Mouse (Mus musculus) erythroblast, embryonic 14.5 days (primary cell): ENCODE data around the gene D17H6S53E. TPM values are rescaled to one million over a fixed set of nuclear protein-coding genes. Genes with fewer than 3 reads are reported as not detected.

ENCODE experiments used
- H3K27me3 ChIP-seq: 2 replicates; pipeline ENCODE4 v1.6.1; 2012; ENCODE audit warnings: inconsistent platforms; ENCODE audit not compliant: control insufficient read depth
- H3K36me3 ChIP-seq: 2 replicates; pipeline ENCODE4 v1.6.1; 2012; ENCODE audit warnings: mild to moderate bottlenecking, inconsistent platforms; ENCODE audit not compliant: control insufficient read depth
- H3K4me1 ChIP-seq: 2 replicates; pipeline ENCODE4 v1.6.1; 2012; ENCODE audit warnings: inconsistent platforms; ENCODE audit not compliant: control insufficient read depth
- H3K4me3 ChIP-seq: replicated peaks from 2 replicates; pipeline ENCODE3; 2012; ENCODE audit warnings: moderate library complexity, mild to moderate bottlenecking, inconsistent platforms
- H3K9me3 ChIP-seq: 2 replicates; pipeline ENCODE4 v1.6.1; 2012; ENCODE audit warnings: low read length, inconsistent platforms, mixed read lengths; ENCODE audit not compliant: control insufficient read depth
- GATA1 ChIP-seq: IDR thresholded peaks from 2 replicates; pipeline ENCODE4 v1.6.1; 2012; ENCODE audit warnings: low read length, inconsistent platforms, mixed read lengths
- TAL1 ChIP-seq: IDR thresholded peaks from 3 replicates; pipeline ENCODE4 v1.6.1; 2012; ENCODE audit warnings: low read length, inconsistent platforms, mixed read lengths
- polyA plus RNA-seq: library from polyadenylated mRNA; stranded (reverse); fragments of >175 nt; gene quantifications from 2 replicates; pipeline ENCODE4 v1.2.3, GENCODE M21; 2012

D17H6S53E gene
- polyA plus RNA-seq, 1 experiment: 0.48 TPM

DNA sequence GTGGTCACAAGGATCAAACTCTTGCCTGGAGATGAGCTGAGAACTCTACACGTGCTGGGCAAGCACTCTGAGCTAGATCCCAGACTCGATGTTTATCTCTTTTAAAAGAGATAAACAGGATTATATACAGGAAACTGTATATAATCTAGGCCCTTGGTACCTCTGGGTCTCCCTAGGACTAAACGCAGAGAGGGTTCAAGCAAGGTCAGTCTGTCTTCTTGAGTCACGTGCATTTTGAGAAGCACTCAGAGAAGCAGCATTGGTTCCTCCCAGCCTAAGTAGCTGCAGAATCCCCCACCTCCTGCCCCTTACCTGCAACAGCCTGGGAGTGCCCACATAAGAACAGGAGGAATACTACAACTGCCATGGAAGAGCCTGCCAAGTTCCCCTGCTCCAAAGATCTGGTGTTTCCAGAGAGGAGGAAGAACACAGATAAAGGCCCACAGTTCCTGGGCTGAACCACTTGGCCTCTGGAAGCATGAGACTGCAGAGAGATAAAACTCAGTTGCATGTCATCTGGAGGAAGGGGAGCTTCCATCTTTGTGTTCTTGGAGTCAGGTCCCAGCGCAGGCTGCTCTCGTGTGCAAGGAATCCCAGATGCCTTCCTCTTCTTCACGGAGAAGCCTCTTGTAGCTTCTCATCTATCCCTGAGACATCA, 40.8 kb upstream of the D17H6S53E start, which contains the start of gene Ly6g6f:
Gene Ly6g6f (minus strand): TSS at position 403 of the 658 bp plus-strand sequence.
- H3K4me3 ChIP-seq: no peak within 1 kb of the TSS

DNA sequence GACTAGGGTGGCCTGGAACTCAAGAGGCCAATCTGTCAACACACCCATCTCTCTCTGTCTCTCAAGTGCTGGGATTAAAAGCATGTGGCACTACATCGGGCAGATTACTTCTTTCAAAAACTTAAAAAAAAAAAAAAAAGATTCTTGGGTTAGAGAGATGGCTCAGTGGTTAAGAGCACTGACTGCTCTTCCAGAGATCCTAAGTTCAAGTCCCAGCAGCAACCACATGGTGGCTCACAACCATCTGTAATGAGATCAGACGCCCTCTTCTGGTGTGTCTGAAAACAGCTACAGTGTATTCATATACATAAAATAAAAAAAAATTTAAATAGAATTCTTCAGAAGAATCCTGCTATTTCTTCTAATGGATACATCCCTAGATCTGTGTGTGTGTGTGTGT, 38.0 kb upstream of the D17H6S53E start:
- Histone ChIP-seq H3K27me3 (no peaks in the 10 kb centered on the region), H3K4me1 (peaks cover 48% of the 10 kb centered on the region), H3K36me3 (peaks cover 31% of the 10 kb centered on the region), H3K4me3 (no peak overlapping the region), H3K9me3 (no peaks in the 10 kb centered on the region)
- no peak for TF ChIP-seq TAL1
- no peak for TF ChIP-seq GATA1

More for the DNA sequence above, 40.8 kb upstream of the D17H6S53E start, which contains the start of gene Ly6g6f:
- TF ChIP-seq GATA1 (no peak), TAL1 (no peak)
- Histone ChIP-seq H3K36me3 (peaks cover 3% of the 10 kb centered on the region), H3K4me1 (peaks cover 38% of the 10 kb centered on the region), H3K9me3 (no peaks in the 10 kb centered on the region), H3K27me3 (no peaks in the 10 kb centered on the region)

DNA sequence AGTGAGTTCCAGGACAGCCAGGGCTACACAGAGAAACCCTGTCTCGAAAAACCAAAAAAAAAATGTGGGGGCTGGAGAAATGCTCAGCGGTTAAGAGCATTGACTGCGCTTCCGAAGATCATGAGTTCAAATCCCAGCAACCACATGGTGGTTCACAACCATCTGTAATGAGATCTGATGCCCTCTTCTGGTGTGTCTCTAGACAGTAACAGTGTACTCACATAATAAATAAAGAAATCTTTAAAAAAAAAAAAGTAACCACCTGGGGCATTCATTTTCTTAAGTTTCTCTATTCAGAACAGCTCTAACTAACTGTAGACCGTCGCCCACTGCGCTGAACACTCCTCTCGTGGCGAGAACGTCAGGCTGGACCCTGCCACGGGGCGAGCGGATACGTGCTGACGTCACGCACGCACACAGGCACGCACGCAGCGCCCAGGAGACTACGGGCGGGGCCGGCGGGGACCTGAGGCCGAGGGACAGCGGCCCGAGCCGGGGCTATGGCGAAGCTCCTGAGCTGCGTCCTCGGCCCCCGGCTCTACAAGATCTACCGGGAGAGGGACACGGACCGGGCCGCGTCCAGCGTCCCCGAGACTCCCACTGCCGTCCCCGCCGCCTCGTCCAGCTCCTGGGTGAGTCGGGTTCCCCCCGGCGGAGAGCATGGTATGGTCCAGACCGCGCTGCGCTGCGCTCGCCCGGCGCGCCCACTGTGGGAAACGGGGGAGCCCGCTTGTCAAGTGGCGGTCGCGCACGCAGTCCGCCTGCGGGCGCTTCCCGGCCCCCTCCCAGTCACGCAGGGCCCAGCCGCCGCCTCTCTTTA, 37.1 kb upstream of the D17H6S53E start, which contains the start of gene Abhd16a:
Gene Abhd16a (plus strand): TSS at position 439 of the 820 bp plus-strand sequence.
- Histone ChIP-seq H3K9me3 (no peaks in the 10 kb centered on the region), H3K4me3 (peak within 1 kb of the TSS; percentile 89), H3K36me3 (peaks cover 39% of the 10 kb centered on the region), H3K4me1 (peaks cover 44% of the 10 kb centered on the region), H3K27me3 (no peaks in the 10 kb centered on the region)
- TF ChIP-seq TAL1: no peak

DNA sequence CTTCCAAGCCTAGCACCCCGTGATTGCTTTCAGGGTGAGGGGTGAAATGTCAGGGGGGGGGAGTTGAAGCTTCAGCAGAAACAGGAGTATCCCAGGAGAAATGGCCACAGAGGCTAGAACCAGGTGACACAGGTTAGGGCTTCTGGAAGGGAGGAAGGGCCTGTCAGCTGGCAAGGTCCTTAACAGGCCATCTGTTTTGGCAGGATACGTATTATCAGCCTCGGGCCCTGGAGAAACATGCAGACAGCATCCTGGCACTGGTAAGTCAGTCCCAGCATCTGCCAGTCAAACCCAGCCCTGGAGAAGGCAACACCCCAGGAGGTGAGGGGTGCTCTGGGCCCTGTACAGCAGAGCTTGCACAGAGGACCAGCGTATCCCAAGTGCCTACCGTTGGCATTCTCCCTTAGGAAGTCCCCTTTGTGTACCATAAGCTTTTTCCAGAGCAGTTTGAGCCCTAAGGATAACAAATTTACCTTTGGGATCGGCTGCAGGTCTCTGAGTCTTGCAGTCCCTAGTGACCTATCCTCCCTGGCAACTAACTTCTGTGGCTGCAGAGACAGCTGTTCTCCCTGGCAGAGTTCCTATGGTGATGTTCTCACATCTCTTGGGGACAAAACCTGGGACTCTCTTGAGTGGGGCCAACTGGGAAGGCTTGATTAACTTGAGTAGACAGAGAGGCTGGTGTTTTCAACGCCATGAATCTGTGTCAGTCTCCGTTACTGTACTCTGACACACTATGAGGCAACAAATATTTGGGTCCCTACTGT, 35.8 kb upstream of the D17H6S53E start:
- no peaks in the 10 kb centered on the region for H3K9me3 ChIP-seq
- H3K27me3 ChIP-seq: no peaks in the 10 kb centered on the region
- H3K4me1 ChIP-seq: peaks cover 38% of the 10 kb centered on the region
- peaks cover 52% of the 10 kb centered on the region for H3K36me3 ChIP-seq
- peak; percentile 59 for TF ChIP-seq GATA1
- TF ChIP-seq TAL1: peak; percentile 61
- H3K4me3 ChIP-seq: peak overlapping the region; percentile 89

DNA sequence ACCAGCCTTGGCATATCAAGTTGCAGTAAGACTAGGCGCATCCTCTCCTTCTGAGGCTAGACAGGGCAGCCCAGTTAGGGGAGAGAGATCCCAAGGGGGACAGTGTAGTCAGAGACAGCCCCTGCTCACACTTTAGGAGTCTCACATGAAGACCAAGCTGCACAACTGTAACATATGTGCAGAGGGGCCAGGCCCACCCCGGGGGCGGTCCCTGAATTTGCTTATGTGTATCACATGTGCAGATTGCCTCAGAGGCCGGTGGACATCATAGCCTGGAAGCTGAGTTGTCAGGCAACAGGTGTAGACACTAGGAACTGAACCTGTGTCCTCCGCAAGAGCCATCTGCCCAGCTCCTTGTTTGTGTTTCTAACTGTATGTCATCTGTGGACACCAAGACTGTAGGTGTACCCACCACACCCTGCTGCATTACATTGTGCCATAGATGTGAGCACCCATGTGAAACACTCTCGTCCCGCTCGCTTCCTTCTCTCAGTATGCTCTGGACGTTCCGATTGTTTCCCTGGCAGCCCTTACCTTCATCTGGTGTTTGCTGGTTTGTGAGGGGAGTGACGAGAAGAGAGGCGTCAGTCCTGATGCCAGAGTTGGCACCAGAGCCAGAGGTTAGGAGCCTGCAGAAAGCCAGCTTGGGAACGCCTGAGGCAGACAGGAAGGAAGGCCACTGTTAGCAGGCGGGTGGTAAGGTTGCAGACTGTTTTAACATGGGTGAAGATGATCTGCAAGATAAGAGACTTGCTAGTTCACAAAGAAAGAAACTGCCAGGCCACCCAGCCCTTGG, 33.6 kb upstream of the D17H6S53E start:
- Histone ChIP-seq H3K9me3 (no peaks in the 10 kb centered on the region), H3K4me3 (no peak overlapping the region), H3K27me3 (no peaks in the 10 kb centered on the region), H3K36me3 (peaks cover 75% of the 10 kb centered on the region), H3K4me1 (peaks cover 49% of the 10 kb centered on the region)
- TF ChIP-seq GATA1 (no peak), TAL1 (no peak)

DNA sequence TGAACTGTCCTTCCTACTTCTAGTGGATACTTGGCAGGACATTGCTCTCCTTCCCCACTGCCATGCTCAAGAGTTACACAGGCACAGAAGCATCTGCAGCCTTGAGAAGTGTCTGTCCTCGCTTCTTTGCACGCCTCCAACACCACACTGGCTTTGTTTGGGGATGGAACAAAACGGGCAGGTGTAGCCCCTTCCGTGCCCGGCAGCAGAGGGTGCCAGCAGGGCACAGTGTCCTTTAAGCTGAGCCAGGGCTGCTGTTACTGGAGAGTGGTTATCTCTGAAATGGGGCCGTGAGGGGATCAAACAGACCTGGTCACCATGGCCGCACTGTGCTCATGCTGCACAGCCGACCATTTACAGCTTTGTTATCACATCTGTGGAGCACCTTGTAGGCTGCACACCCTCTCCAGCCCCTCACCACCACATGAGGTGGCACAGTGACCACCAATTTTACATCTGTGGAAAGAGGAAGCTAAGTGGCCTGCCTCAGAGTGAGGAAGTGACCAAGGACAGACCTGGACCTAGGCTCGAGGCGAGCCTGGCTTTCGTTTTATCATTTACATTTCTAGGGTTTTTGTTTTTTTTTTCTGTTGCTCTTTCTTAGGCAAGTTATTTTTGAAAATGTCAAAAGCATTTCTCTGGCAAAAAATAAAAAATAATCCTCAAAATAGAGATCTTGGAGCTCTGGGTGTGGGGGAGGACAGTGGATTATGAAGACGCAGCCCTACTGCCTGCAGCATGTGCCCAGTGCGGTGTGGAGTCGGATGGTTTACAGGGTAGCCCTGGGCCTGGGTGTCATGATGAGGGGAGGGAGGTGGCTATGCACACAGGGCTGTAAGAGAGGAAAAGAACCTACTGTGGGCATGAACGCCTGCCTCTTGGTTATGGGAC, 31.5 kb upstream of the D17H6S53E start:
- Histone ChIP-seq H3K4me1 (peaks cover 45% of the 10 kb centered on the region), H3K36me3 (peaks cover 96% of the 10 kb centered on the region), H3K4me3 (no peak overlapping the region), H3K9me3 (no peaks in the 10 kb centered on the region), H3K27me3 (no peaks in the 10 kb centered on the region)
- TF ChIP-seq TAL1 (no peak), GATA1 (no peak)

DNA sequence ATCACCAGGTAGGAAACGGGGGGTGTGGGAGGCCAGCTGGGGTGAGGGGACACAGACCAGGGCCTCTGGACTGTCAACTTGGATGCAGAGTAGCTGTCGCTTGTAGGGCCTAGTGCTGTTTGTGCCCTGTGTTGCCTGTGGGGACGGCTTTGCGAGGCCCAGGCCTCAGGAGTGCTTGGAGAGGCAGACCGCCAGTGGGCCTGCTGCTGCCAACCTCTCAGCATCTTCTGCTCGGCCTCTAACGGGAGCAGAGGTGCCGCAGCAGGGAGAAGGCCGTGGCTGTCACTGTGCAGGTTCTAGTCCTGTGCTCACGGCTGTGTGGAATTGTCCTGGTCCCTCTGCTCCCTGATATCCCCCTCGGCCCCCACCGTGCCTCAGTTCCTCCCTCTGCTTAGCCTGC, 29.6 kb upstream of the D17H6S53E start:
- Histone ChIP-seq H3K27me3 (no peaks in the 10 kb centered on the region), H3K4me3 (no peak overlapping the region), H3K9me3 (no peaks in the 10 kb centered on the region), H3K4me1 (peaks cover 39% of the 10 kb centered on the region), H3K36me3 (peaks cover 99% of the 10 kb centered on the region)
- no peak for TF ChIP-seq TAL1
- no peak for TF ChIP-seq GATA1
